In genomic region chr19:46875790-46876189, GRCm38 (mm10) we compare ENCODE assay signal across 9 mouse cellular contexts.
DNase-seq lines count a peak whose midpoint lies in the region; ATAC-seq and TF ChIP-seq lines count a peak whose summit lies in the region.
"Had no signal": no experiment of that assay in that cellular context is flagged by ENCODE, and none has a peak within 500 bp of the region (broad histone marks: within the 10 kb centered on the region; RNA-seq: fewer than 3 reads in every experiment).

No protein-coding gene starts in this region.

- no peaks in the 10 kb centered on the region for H3K36me3 ChIP-seq in embryonic facial prominence, embryonic 11.5 days (replicated peaks; ENCODE audit: control insufficient read depth, insufficient read depth, low read depth, low read length)
- no peaks in the 10 kb centered on the region; the same call in 1 of the 2 replicates for H3K36me3 ChIP-seq in heart, embryonic 12.5 days
- H3K36me3 ChIP-seq in liver, embryonic 14.5 days (replicated peaks; ENCODE audit: control insufficient read depth, insufficient read depth, low read depth), result no peaks in the 10 kb centered on the region
- H3K36me3 ChIP-seq in neural tube, embryonic 12.5 days, result peaks cover 8% of the 10 kb centered on the region; the same call in 1 of the 2 replicates
- H3K36me3 ChIP-seq in stomach, postnatal 0 days (ENCODE audit: control insufficient read depth, insufficient read depth, low read length), result no peaks in the 10 kb centered on the region
- H3K36me3 ChIP-seq: embryonic facial prominence, embryonic 13.5 days had no signal

- no peak overlapping the region for H3K9ac ChIP-seq in embryonic facial prominence, embryonic 11.5 days (replicated peaks; ENCODE audit: low read length)
- no peak overlapping the region for H3K9ac ChIP-seq in heart, embryonic 12.5 days
- no peak overlapping the region for H3K9ac ChIP-seq in liver, embryonic 14.5 days (replicated peaks)
- H3K9ac ChIP-seq in neural tube, embryonic 12.5 days, result no peak overlapping the region
- H3K9ac ChIP-seq in stomach, postnatal 0 days (ENCODE audit: low read length), result no peak overlapping the region
- H3K9ac ChIP-seq: embryonic facial prominence, embryonic 13.5 days had no signal

- WGBS in embryonic facial prominence, embryonic 11.5 days, result 39% methylated on average over 12 of the region's 12 CpGs
- 44% methylated on average over 12 of the region's 12 CpGs for WGBS in heart, embryonic 12.5 days
- WGBS in liver, embryonic 14.5 days (ENCODE audit: insufficient replicate concordance), result 31% methylated on average over 12 of the region's 12 CpGs
- 50% methylated on average over 12 of the region's 12 CpGs for WGBS in neural tube, embryonic 12.5 days
- WGBS in stomach, postnatal 0 days, result 31% methylated on average over 12 of the region's 12 CpGs

- peak; percentile 97 for TF ChIP-seq CTCF in liver, embryonic 14.5 days (IDR thresholded peaks at IDR 0.05; ENCODE audit: low read depth)
- TF ChIP-seq CTCF in stomach, postnatal 0 days (IDR thresholded peaks at IDR 0.05; ENCODE audit: low read depth), result peak; percentile 94

- no peak overlapping the region for H3K4me2 ChIP-seq in embryonic facial prominence, embryonic 11.5 days (ENCODE audit: low read depth, low read length)
- no peak overlapping the region for H3K4me2 ChIP-seq in heart, embryonic 12.5 days
- no peak overlapping the region for H3K4me2 ChIP-seq in liver, embryonic 14.5 days (ENCODE audit: low read depth)
- H3K4me2 ChIP-seq in neural tube, embryonic 12.5 days (replicated peaks), result no peak overlapping the region
- no peak overlapping the region for H3K4me2 ChIP-seq in stomach, postnatal 0 days (replicated peaks; ENCODE audit: low read depth)
- H3K4me2 ChIP-seq: embryonic facial prominence, embryonic 13.5 days had no signal

- H3K9me3 ChIP-seq in embryonic facial prominence, embryonic 11.5 days (replicated peaks; ENCODE audit: control insufficient read depth, low read length), result no peaks in the 10 kb centered on the region
- H3K9me3 ChIP-seq in heart, embryonic 12.5 days (replicated peaks), result no peaks in the 10 kb centered on the region
- no peaks in the 10 kb centered on the region for H3K9me3 ChIP-seq in liver, embryonic 14.5 days (ENCODE audit: control insufficient read depth, low read length)
- no peaks in the 10 kb centered on the region for H3K9me3 ChIP-seq in neural tube, embryonic 12.5 days
- no peaks in the 10 kb centered on the region for H3K9me3 ChIP-seq in stomach, postnatal 0 days (ENCODE audit: control insufficient read depth, low read length)
- H3K9me3 ChIP-seq: embryonic facial prominence, embryonic 13.5 days had no signal

- DNase-seq in B cell, adult 2 months, result peak; percentile 88 to 89
- peak; percentile 94 for DNase-seq in adrenal gland, postnatal 14 days
- DNase-seq in embryonic facial prominence, embryonic 11.5 days (ENCODE audit: low spot score), result peak; percentile 85
- peak; percentile 84 for DNase-seq in kidney, postnatal 14 days
- DNase-seq in liver, embryonic 14.5 days (ENCODE audit: low read depth in 3 of 3, low spot score in 3 of 3), result peak; percentile 58 to 68 (median 60)
- peak; percentile 89 for DNase-seq in stomach, postnatal 0 days (ENCODE audit: low spot score)

- peak; percentile 42; the same call in 1 of the 2 replicates for ATAC-seq in embryonic facial prominence, embryonic 11.5 days (replicated peaks; ENCODE audit: insufficient number of reproducible peaks, low FRiP score, low TSS enrichment, low read depth)
- ATAC-seq in heart, embryonic 12.5 days (ENCODE audit: insufficient number of reproducible peaks, low FRiP score), result 0 out of 2 replicates have a peak, but pooled peaks have one; percentile 33
- peak; percentile 65 for ATAC-seq in liver, embryonic 14.5 days (ENCODE audit: insufficient read depth)
- ATAC-seq in neural tube, embryonic 12.5 days (ENCODE audit: low FRiP score, low read depth), result peak; percentile 44; the same call in 1 of the 2 replicates
- ATAC-seq in stomach, postnatal 0 days (ENCODE audit: low FRiP score, low TSS enrichment), result peak; percentile 69

- no peaks in the 10 kb centered on the region for H3K4me1 ChIP-seq in embryonic facial prominence, embryonic 11.5 days (ENCODE audit: control insufficient read depth, insufficient read depth, low read length)
- H3K4me1 ChIP-seq in heart, embryonic 12.5 days (replicated peaks), result no peaks in the 10 kb centered on the region
- 0 out of 4 replicates have a peak, but pooled peaks cover 0 to 2% of the 10 kb centered on the region in 2 experiments for H3K4me1 ChIP-seq in liver, embryonic 14.5 days (replicated peaks; ENCODE audit: control insufficient read depth in 2 of 2, insufficient read depth in 2 of 2, low read length in 1 of 2)
- no peaks in the 10 kb centered on the region for H3K4me1 ChIP-seq in neural tube, embryonic 12.5 days
- no peaks in the 10 kb centered on the region for H3K4me1 ChIP-seq in stomach, postnatal 0 days (replicated peaks; ENCODE audit: control insufficient read depth, insufficient read depth)
- H3K4me1 ChIP-seq: embryonic facial prominence, embryonic 13.5 days had no signal

- no peaks in the 10 kb centered on the region for H3K27me3 ChIP-seq in embryonic facial prominence, embryonic 11.5 days (ENCODE audit: control insufficient read depth, insufficient read depth, low read length)
- no peaks in the 10 kb centered on the region for H3K27me3 ChIP-seq in heart, embryonic 12.5 days (replicated peaks)
- H3K27me3 ChIP-seq in liver, embryonic 14.5 days (ENCODE audit: control insufficient read depth, insufficient read depth, low read length), result no peaks in the 10 kb centered on the region
- no peaks in the 10 kb centered on the region for H3K27me3 ChIP-seq in neural tube, embryonic 12.5 days (replicated peaks)
- H3K27me3 ChIP-seq in stomach, postnatal 0 days (ENCODE audit: control insufficient read depth, insufficient read depth, low read length), result no peaks in the 10 kb centered on the region
- H3K27me3 ChIP-seq: embryonic facial prominence, embryonic 13.5 days had no signal

- H3K27ac ChIP-seq in embryonic facial prominence, embryonic 11.5 days (replicated peaks; ENCODE audit: low read depth, low read length), result no peak overlapping the region
- no peak overlapping the region for H3K27ac ChIP-seq in heart, embryonic 12.5 days (ENCODE audit: poor library complexity, severe bottlenecking)
- no peak overlapping the region for H3K27ac ChIP-seq in liver, embryonic 14.5 days
- no peak overlapping the region for H3K27ac ChIP-seq in neural tube, embryonic 12.5 days
- H3K27ac ChIP-seq in stomach, postnatal 0 days (replicated peaks), result no peak overlapping the region
- H3K27ac ChIP-seq: embryonic facial prominence, embryonic 13.5 days had no signal

- TF ChIP-seq EP300 in liver, embryonic 14.5 days (IDR thresholded peaks at IDR 0.05; ENCODE audit: low read depth), result no peak
- no peak for TF ChIP-seq EP300 in stomach, postnatal 0 days (optimal IDR thresholded peaks at IDR 0.05)

- no peak overlapping the region for H3K4me3 ChIP-seq in embryonic facial prominence, embryonic 11.5 days (ENCODE audit: low read depth, low read length)
- no peak overlapping the region for H3K4me3 ChIP-seq in heart, embryonic 12.5 days
- H3K4me3 ChIP-seq in liver, embryonic 14.5 days (ENCODE audit: insufficient read depth in 1 of 2, low read depth in 2 of 2, low read length in 2 of 2), result no peak overlapping the region
- H3K4me3 ChIP-seq in neural tube, embryonic 12.5 days, result no peak overlapping the region
- H3K4me3 ChIP-seq in stomach, postnatal 0 days (ENCODE audit: low read depth, low read length), result no peak overlapping the region
- H3K4me3 ChIP-seq: embryonic facial prominence, embryonic 13.5 days had no signal
